Mouse (Mus musculus) hindbrain, embryonic 10.5 days (tissue): ENCODE results near the gene Srsf9. TPM values are rescaled to one million over a fixed set of nuclear protein-coding genes. Genes with fewer than 3 reads are reported as not detected.
"Not testable (repeated sequence)": the region's sequence is repeated elsewhere in the genome, so short reads cannot be mapped to it uniquely, and the experiment has no call there.

Experiments
- DNase-seq: peaks from one replicate; pipeline ENCODE4 v3.0.0-alpha.2; 2017; ENCODE audit warnings: low spot score
- H3K27ac ChIP-seq: fragments of 300-500 bp; sonication (generic); 2 replicates; pipeline ENCODE4 v1.5.1; 2016; ENCODE audit warnings: mild to moderate bottlenecking, moderate library complexity
- H3K27me3 ChIP-seq: fragments of 300-500 bp; sonication (generic); 2 replicates; pipeline ENCODE4 v1.6.1; 2016; ENCODE audit warnings: mild to moderate bottlenecking; ENCODE audit not compliant: poor library complexity, insufficient read depth, severe bottlenecking
- H3K36me3 ChIP-seq: fragments of 300-500 bp; sonication (generic); 2 replicates; pipeline ENCODE4 v1.6.1; 2016; ENCODE audit warnings: mild to moderate bottlenecking, moderate library complexity
- H3K4me1 ChIP-seq: fragments of 300-500 bp; sonication (generic); replicated peaks from 2 replicates; pipeline ENCODE4 v1.6.1; 2016; ENCODE audit warnings: mild to moderate bottlenecking
- H3K4me3 ChIP-seq: fragments of 300-500 bp; sonication (generic); 2 replicates; pipeline ENCODE4 v1.5.1; 2016; ENCODE audit warnings: mild to moderate bottlenecking, moderate library complexity
- H3K9me3 ChIP-seq: fragments of 300-500 bp; sonication (generic); 2 replicates; pipeline ENCODE4 v1.6.1; 2016; ENCODE audit warnings: mild to moderate bottlenecking, moderate library complexity
- WGBS: fragments of 180-500 bp; shearing (Covaris S2); methylation state at CpG from one replicate; pipeline ENCODE4 v1.1.7; 2016; 5-methylcytosine and 5-hydroxymethylcytosine counted together
- polyA plus RNA-seq: library from polyadenylated mRNA; unstranded; fragments of >200 nt; fragmentation: Nextera tagmentation; extraction: Ambion mirVana; gene quantifications from 2 replicates; pipeline ENCODE4 v1.2.1, GENCODE M21; 2016

Srsf9 gene
- polyA plus RNA-seq, 1 experiment from 2014 or later, result 383 TPM

DNA sequence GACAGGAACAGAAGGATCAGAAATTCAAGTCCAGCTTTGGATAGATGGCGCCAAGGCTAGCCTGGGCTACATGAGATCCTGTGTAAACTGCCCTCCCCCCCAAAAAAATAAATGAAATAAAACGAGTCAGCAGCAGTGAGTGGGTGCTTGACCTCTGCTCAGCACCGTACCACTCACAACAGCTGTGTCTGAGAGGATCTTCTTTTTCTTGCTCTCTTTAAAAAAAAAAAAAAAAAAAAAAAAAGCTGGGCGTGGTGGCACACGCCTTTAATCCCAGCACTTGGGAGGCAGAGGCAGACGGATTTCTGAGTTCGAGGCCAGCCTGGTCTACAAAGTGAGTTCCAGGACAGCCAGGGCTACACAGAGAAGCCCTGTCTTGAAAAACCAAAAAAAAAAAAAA is 24.8 kb upstream of the Srsf9 start:
- H3K36me3 ChIP-seq, result peaks cover 25% of the 10 kb centered on the region
- peaks cover 32% of the 10 kb centered on the region for H3K4me1 ChIP-seq
- H3K4me3 ChIP-seq, result peak overlapping the region; percentile 86; the same call in 1 of the 2 replicates
- WGBS, result 87% methylated on average over 7 of the region's 7 CpGs
- DNase-seq, H3K27ac ChIP-seq, H3K9me3 ChIP-seq: not testable (repeated sequence)
- peaks cover 16% of the 10 kb centered on the region; the same call in 1 of the 2 replicates for H3K27me3 ChIP-seq

DNA sequence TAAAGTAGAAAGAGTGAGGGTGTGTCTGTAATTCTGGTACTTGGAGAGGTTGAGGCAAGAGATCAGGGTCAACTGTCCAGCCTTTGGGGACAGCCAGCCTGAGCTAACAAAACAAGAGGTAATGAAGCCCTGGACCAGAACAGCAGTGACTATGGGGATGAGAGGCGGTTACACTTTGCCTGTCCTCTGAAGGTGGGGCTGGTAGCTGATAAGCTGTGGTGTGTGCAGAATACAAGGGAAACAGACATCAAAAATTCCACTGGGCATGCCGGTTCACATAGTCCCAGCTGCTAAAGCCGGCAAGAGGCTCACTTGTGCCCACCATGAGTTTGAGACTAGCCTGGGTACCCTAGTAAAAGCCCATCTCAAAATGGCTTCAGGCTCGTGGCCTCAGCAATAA is 14.6 kb upstream of the Srsf9 start:
- Histone ChIP-seq H3K27ac (no peak overlapping the region), H3K27me3 (no peaks in the 10 kb centered on the region), H3K4me3 (no peak overlapping the region), H3K9me3 (no peaks in the 10 kb centered on the region), H3K4me1 (peaks cover 22% of the 10 kb centered on the region), H3K36me3 (no peaks in the 10 kb centered on the region)
- DNase-seq, result no peak
- 84% methylated on average over 4 of the region's 4 CpGs for WGBS

DNA sequence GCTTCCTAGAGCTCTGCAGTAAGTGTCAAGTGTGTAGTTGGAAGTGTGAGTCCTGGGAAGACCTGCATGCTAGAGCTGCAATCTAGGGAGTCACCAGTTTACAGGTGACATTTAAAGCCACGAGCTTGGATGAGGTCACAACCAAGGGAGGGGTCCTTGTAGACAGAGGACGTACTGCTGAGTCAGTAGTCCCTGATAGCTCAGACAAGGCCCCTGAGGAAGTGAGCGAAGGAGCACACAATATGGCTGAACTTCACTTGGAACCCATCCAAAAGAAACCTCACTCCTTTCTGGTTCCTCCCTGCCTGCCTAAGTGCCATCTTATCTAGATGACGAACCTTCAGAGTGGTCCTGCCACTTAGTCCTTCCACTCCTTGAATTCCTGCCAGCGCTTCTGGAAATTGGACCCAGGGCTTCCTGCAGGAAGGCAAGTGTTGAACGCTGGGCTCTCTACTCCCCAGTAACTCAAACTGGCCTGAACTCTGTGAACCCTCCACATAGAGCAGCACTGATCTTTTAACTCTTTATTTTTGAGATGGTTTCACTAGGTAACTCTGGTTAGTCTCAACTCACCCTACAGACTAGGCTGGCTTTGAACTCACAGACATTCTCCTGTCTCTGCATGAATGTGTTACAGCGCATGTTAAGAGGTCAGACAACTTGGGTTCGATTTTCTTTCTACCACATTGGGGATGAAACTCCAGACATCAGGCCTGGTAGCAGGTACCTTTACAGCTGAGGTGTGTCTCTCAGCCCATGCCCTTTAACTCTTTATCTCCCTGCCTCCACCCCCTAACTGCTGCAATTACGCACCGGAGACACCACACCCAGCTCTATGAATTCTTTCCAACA is 13.9 kb upstream of the Srsf9 start:
- Histone ChIP-seq H3K4me3 (no peak overlapping the region), H3K4me1 (peaks cover 29% of the 10 kb centered on the region), H3K27ac (peak overlapping the region; percentile 54), H3K36me3 (no peaks in the 10 kb centered on the region), H3K9me3 (no peaks in the 10 kb centered on the region), H3K27me3 (peaks cover 4% of the 10 kb centered on the region)
- 82% methylated on average over 10 of the region's 10 CpGs for WGBS
- DNase-seq, result no peak

DNA sequence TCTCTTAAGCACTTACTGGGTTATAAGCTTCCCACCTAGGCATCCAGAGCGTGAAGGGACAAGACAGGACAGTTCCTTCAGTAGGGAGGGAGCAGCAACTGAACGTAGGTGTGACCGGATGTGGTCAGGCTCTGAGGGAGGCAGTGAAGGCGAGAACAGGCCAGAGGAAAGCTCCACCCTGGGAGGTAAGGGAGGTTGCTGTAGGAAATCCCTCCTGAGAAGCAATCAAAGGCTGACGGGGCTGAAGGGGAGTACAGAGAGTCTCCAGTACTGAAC is 13.4 kb upstream of the Srsf9 start:
- no peak for DNase-seq
- Histone ChIP-seq H3K27me3 (peaks cover 9% of the 10 kb centered on the region), H3K4me1 (peaks cover 35% of the 10 kb centered on the region), H3K27ac (peak overlapping the region; percentile 54), H3K9me3 (no peaks in the 10 kb centered on the region), H3K4me3 (no peak overlapping the region), H3K36me3 (no peaks in the 10 kb centered on the region)
- 44% methylated on average over 5 of the region's 5 CpGs for WGBS

DNA sequence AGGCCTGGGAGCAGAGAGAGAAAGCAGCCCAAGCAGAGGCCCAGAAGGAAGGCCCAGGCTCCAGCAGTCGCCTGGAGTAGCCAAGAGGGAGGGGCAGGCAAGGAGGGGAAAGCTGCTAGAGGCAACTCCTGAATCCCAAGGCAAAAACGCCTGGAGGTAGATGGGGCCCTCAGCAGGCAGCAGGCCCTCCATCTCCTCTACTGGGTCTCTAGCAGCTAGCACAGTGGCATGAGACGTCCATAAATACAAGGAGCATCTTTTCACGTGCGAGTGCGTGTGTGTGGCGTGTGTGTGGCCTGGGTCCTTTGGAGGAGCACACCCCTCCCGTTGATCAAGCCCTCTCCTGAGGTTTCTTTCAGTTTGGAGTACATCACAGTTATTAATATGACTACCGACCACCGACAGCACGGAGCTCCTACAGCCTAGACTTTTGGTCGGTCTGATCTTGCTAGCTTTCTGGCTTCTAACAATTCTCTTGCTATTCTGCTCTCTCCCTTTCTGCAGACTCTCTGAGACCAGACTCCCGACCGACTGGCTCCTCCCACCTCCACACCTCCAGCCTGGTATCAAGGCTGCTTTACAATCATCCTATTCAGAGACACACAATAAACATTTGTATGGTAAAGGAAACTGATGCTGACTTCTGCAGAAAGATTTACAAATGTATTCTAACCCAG is 9.9 kb upstream of the Srsf9 start:
- H3K27me3 ChIP-seq, result peaks cover 11% of the 10 kb centered on the region
- H3K4me3 ChIP-seq, result peak overlapping the region; percentile 28
- 5% methylated on average over 14 of the region's 14 CpGs for WGBS
- H3K27ac ChIP-seq, result peak overlapping the region; percentile 87
- H3K9me3 ChIP-seq, result no peaks in the 10 kb centered on the region
- no peaks in the 10 kb centered on the region for H3K36me3 ChIP-seq
- H3K4me1 ChIP-seq, result peaks cover 41% of the 10 kb centered on the region
- DNase-seq, result peak; percentile 38

GRCm38 (mm10) chr5:115317645-115318328 is 9.2 kb upstream of the Srsf9 start:
- peaks cover 11% of the 10 kb centered on the region for H3K27me3 ChIP-seq
- H3K4me3 ChIP-seq, result peak overlapping the region; percentile 28
- peak; percentile 62 for DNase-seq
- H3K27ac ChIP-seq, result peak overlapping the region; percentile 87
- no peaks in the 10 kb centered on the region for H3K36me3 ChIP-seq
- H3K9me3 ChIP-seq, result no peaks in the 10 kb centered on the region
- 3% methylated on average over 10 of the region's 10 CpGs for WGBS
- H3K4me1 ChIP-seq, result peaks cover 41% of the 10 kb centered on the region

GRCm38 (mm10) chr5:115319004-115319940 is 7.7 kb upstream of the Srsf9 start:
- Histone ChIP-seq H3K27me3 (peaks cover 11% of the 10 kb centered on the region), H3K36me3 (no peaks in the 10 kb centered on the region), H3K27ac (peak overlapping the region; percentile 82), H3K4me3 (peak overlapping the region; percentile 55), H3K9me3 (no peaks in the 10 kb centered on the region), H3K4me1 (peaks cover 35% of the 10 kb centered on the region)
- under 1% methylated on average over 22 of the region's 22 CpGs for WGBS
- peak; percentile 79 for DNase-seq

GRCm38 (mm10) chr5:115326256-115326831 is 633 bp upstream of the Srsf9 start:
- no peak for DNase-seq
- H3K27me3 ChIP-seq, result no peaks in the 10 kb centered on the region
- peaks cover 27% of the 10 kb centered on the region for H3K36me3 ChIP-seq
- H3K4me3 ChIP-seq, result peak overlapping the region; percentile 100
- WGBS, result 30% methylated on average over 11 of the region's 11 CpGs
- no peaks in the 10 kb centered on the region for H3K9me3 ChIP-seq
- H3K27ac ChIP-seq, result peak overlapping the region; percentile 98
- peaks cover 27% of the 10 kb centered on the region for H3K4me1 ChIP-seq

DNA sequence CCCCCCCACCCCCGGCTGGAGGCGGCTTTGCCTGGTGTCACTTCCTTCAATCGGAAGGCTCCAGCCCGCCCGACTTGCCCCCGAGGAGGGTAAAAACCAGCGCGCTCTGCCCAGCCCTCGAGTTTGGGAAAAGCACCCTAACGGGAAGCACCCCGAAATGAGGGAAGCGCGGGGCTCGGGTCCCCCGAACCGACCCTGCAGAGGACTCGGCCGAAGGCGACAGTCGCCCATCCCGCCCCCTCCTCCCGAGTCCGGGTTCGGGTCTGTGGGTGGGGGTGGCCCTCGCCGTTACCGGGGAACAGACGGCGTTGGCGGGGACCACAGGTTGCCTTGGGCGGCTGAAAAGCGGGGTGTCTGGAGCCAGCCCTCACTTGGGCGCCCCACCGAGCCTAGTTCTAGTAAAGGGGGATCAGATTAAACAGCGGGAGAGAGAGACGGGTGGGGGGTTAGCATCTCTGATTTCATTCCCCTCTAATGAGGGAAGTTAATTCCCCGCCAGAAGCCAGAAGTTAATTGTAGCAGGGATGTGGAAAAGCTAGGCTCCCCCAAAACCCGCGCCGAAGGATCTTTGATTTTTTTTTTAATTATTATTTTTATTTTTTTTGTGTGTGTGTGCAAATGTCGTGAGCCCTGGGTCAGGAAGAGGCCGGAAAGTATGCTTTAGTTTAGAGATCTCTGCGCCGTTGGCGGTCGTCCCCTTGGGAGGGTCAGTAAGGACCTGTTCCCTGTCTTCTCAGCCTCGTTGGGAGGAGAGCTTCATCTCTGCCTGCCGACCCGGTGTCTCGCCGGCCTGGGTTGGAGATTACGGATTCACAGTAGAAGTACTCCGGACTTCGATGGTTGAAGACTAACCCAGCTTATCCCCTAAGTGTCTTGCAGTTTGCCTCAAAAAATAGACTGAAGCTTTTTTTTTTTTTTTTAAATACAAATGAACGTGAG is 902 bp downstream of the Srsf9 start:
- 2% methylated on average over 55 of the region's 55 CpGs for WGBS
- Histone ChIP-seq H3K4me1 (peaks cover 27% of the 10 kb centered on the region), H3K36me3 (peaks cover 42% of the 10 kb centered on the region), H3K9me3 (no peaks in the 10 kb centered on the region), H3K27me3 (no peaks in the 10 kb centered on the region), H3K27ac (peak overlapping the region; percentile 98), H3K4me3 (peak overlapping the region; percentile 100)
- peak; percentile 14 for DNase-seq

- 92% methylated on average over 9 of the region's 9 CpGs for WGBS
- H3K27ac ChIP-seq, result no peak overlapping the region
- peaks cover 22% of the 10 kb centered on the region for H3K4me1 ChIP-seq
- 0 out of 2 replicates have a peak overlapping the region, but pooled peaks have one; percentile 3 for H3K4me3 ChIP-seq
- H3K36me3 ChIP-seq, result peaks cover 73% of the 10 kb centered on the region
- DNase-seq, result no peak
- no peaks in the 10 kb centered on the region for H3K9me3 ChIP-seq
- no peaks in the 10 kb centered on the region for H3K27me3 ChIP-seq
Measured at GRCm38 (mm10) chr5:115330955-115331354, 4.0 kb downstream of the Srsf9 start.

- Histone ChIP-seq H3K36me3 (peaks cover 99% of the 10 kb centered on the region), H3K9me3 (no peaks in the 10 kb centered on the region), H3K27me3 (no peaks in the 10 kb centered on the region), H3K4me1 (peaks cover 11% of the 10 kb centered on the region), H3K4me3 (no peak overlapping the region), H3K27ac (no peak overlapping the region)
- DNase-seq, result no peak
- 86% methylated on average over 3 of the region's 3 CpGs for WGBS
Measured at GRCm38 (mm10) chr5:115333626-115334025, 6.6 kb downstream of the Srsf9 start.
